Mouse (Mus musculus): ENCODE measurements around the gene Dag1.
A peak's percentile ranks its signal among the peaks of the same experiment; 100 is the strongest.
"Not testable (repeated sequence)": the region's sequence is repeated elsewhere in the genome, so short reads cannot be mapped to it uniquely, and the experiment has no call there.

Dag1 gene

DNA sequence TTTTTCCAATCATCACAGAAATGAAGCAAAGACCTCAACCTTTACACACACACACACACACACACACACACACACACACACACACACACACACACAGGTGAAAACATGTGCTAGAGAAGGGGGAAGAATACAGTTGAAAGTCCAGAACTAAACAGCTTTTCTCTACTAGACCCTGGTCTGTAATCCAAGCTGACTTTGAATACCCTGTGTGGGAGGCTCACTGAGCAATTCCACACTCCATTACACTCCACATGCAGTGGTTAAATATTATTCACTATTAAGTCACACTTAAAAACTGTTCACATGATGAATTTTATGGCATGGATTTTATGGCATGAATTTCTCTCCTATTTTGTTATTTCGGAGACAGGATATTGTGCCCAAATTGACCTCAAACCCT lies 40.1 kb downstream of the Dag1 start:
- DNase-seq (ENCODE audit: low spot score): no peak

DNA sequence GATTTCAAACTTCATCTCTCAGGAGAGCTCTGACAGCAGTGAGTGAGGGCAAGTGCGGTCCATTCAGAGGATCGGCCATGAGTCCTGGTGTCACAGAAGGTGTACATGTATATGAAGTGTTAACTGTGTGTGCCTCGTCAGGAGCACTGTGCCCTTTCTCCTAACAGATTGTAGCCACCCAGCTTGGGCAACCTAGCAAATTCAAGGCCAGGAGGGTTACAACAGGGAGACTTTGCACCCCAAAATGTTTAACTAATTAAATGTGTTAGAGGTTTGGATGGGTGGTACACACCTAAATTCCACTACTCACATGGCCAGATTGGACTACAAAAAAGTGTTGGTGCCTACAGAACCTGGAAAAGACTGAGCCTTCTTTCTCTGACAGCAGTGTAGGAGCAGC lies 42.2 kb downstream of the Dag1 start:
- DNase-seq (ENCODE audit: low spot score): no peak

DNA sequence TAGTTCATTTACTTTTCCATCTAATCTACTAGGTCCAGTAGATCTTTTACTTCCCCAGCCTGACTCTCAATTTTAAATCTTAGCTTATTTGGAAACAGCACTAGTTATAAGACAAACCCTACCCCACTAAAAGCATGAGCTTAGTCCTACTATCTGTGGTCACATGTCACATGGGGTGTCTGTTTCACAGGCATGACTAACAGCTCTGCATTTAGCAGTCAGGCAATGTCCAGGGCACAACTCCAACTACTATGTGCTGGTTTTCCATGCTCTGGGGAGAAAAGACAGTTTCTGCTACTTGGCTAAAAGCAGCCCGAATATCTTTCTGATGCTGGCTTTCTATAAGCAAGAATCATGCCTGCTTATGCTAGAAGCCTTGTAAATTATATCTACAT lies 43.4 kb downstream of the Dag1 start:
- no peak for DNase-seq (ENCODE audit: low spot score)

DNA sequence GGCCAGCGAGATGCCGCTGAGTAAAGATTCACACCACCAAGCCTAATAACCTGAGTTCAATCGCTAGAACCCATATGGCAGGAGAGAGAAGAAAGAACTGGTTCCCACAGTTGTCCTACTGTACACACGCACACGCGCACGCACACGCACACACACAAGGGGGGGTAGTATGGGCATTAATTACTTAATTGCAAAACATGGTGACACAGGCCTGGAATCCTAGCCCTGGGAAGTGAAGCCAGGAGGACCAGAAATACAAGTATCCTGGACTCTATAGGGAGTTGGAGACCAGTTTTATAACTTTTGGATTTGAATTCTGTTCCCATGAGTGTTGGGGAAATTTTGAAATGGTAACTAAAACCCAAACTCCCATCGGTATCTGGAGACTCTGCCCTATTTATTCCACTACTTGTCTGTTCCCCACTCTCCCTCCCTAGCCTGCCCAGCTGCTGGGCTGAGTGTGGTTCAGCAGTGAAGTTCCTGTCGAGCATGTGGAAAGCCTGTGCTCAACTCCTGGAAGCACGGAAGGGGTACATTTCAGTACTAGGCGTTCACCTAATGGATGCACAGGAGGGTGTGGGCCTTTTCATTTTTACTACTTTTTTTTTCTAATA lies 43.9 kb downstream of the Dag1 start:
- DNase-seq (ENCODE audit: low spot score): no peak

DNA sequence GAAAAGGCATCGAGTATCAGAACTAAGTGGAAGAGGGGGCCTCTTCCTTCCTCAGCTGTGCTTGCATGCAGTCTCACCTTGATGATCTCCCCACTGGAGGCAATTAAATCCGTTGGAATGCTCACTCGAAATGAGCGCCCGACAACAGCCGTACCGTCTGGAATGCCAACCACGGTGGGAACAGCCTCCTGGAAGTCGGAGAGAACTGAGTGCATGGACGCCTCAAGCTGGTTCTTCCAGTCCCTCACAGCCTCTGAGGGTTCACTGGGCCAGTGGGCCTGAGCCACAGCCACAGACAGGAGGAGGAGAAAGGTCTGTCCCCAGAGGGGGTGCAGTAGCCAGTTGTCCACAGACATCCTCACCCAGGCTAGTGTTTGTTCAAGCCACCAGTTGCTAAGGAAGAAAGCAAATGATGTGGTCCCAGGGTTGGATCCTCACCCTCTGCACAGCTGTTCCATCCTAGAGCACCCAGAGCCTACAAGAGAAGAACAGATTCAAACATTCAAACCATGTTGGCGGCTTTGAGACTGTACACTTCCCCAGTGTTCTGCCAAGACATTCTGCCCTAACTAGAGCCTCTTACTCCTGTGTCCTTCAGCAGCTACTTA lies 45.7 kb downstream of the Dag1 start:
- no peak for DNase-seq (ENCODE audit: low spot score)

DNA sequence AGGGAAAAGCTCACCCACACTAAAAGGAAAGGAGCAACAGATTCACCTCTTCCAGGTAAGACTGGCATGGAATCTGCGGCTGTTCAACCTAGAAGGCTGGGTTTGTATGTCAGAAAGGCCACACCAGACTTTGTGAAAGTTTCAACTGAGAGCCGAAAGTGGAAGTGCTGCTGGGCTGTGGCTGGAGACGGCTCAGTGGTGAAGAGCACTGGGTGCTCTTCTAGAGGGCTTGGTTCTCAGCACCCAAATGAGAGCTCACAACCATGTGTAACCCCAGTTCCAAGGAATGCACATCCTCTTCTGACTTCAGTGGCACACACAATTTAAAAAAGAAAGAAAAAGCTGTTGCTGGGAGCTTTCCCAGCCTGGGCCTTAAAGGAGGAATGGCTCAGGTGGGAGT lies 46.4 kb downstream of the Dag1 start:
- DNase-seq (ENCODE audit: low spot score): no peak

DNA sequence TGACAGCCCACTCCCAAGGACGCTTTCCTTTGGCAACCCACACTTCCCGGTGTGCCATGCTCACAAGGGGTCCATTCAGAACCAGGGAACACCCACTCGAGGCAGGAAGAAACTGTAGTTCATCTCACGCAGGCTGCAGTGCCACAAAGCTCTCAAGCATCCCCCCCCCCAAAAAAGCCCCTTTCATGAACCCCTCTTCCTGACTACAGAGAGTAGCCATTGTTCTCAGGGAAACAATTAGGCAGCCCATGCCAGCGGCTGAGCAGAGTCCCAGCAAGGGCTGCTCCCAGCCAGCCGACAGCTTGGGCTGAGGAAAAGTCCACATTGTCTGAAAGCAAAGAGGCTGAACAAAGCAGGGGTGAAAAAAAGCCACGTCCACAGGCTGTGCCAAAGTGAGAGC lies 50.7 kb downstream of the Dag1 start:
- DNase-seq (ENCODE audit: low spot score): peak; percentile 67

DNA sequence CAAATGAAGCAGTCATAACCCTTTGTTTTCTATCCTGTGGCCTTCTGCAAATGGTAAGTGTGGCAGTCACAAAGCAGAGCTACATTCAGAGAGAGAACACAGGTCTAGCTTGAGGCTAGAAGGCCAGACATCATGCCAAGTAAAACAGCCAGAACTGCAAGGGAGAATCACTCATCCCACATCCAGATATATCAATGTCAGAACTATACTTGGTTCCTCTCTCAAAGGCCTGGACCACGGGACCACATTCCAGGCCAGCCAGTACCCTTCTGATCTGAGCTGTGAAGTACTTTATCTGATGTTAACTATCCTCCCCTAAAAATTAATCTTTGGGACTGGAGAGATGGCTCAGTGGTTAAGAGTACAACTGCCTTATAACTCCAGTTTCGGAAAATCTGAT lies 51.3 kb downstream of the Dag1 start:
- no peak for DNase-seq (ENCODE audit: low spot score)

DNA sequence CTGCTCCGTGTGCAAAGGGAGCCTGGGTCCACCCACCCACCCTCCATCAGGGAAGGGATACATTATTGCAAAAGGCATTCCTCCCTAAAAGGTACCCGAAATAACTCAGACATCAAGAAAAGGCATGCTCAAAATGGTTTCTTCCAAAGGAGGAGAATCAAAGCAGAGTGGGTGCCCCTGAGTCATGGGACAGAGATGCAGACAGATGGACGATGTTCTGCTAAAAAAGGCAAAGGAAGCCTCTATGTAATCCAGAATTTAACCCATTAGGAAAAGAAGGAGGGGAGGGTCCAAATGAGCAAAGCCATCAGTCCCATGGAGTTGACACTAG lies 58.2 kb downstream of the Dag1 start:
- no peak for DNase-seq (ENCODE audit: low spot score)

DNA sequence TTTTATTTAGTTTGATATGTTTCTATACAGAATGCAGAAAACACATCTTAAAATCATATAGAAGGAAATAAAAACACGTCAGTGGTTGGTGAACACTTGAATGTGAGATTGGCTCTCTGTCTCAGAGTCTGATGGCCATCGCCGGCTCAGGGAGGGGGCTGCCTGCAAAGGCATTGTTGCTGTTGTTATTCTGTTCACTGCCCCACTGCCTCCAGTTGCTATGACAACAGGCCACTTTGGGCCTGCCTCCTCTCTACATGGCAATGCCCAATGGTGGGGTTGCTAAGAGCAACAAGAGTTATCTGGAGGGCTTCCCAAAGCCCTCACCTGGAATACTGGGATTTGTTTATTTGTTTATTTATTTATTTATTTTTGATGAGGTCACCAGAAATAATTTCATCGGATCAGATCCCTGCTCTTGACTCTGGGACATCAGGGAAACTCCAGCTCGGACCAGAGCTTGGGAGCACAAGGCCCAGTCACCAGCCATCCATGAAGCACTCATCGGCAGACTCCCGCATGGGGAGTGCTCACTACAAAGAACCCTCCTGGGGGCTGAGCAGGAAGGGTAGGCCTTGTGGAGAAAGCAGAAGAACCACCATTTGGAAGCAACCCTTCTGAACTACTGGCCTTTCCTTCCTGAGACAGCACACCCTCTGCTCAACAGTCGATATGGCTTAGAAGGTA lies 58.7 kb downstream of the Dag1 start:
- peak; percentile 68 for DNase-seq (ENCODE audit: low spot score)

DNA sequence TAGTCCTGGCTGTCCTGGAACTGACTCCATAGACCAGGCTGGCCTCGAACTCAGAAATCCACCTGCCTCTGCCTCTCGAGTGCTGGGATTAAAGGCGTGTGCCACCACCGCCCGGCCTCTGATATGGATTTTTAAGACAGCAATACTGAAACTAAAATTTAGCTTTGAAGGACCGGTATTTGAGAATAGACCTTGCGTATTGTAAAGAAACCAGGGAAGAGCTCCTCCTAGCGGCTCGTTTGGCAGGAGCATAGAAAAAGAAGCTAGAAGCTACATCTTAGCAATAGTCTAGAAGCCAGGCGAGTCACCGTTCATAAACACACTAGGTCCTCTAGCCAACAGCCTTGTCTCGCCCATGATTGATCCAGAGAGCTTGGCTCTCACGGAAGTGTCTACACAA lies 60.7 kb downstream of the Dag1 start:
- DNase-seq (ENCODE audit: low spot score): peak; percentile 82

DNA sequence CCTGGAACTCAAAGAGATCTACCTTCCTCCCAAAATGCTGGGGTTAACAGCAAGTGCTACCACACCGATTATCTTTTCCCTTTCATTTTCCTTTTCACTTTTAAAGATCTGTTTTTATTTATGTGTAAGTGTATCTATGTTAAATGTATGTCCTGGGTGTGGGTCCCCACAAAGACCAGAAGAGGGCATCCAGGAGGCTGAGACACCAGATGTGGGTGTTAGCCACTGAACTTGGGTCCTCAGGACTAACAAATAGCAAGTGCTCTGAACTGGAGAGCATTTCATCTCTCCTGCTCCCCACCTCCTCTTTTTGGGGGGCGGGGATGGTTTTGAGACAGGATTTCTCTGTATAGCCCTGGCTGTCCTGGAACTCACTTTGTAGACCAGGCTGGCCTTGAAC lies 61.6 kb downstream of the Dag1 start:
- DNase-seq (ENCODE audit: low spot score): no peak

DNA sequence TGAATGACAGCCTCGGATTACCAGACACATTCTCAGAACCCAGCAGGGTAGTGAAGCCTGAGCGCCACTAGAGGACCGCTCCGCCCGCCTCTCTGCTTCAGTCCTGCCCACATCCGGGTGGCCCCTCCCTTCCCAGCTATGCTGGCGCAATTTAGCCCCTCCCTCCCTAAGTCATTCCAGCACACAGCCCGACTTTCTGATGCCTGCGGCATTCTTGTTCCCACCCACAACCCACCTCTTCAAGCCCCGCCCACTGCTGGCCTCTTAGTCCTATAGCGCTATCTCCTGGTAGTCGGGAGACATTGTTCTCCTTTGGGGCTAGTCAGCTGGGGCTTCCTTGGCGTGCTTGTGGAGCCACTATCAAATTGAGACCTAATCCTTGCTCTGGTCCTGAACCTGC lies 62.6 kb downstream of the Dag1 start:
- peak; percentile 99 for DNase-seq (ENCODE audit: low spot score)

DNA sequence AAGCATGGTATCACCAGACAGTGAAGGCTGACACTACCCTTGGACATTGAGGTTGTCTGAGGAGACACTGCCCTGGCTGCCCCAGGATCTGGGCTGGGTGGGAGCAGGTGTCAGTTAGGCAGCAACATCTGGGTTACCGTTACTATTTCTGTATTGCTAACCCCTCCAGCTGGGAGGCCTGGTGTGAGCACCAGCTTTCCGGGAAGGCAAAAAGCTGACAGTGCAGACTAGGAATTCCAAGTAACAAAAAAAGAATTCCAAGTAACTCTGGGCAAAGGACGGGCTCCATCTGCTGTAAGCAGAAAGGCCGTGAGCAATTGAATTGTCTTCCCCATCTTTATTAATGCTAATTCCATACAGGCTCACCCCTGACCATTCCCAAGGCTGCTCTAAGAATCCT lies 65.1 kb downstream of the Dag1 start:
- no peak for DNase-seq (ENCODE audit: low spot score)

DNA sequence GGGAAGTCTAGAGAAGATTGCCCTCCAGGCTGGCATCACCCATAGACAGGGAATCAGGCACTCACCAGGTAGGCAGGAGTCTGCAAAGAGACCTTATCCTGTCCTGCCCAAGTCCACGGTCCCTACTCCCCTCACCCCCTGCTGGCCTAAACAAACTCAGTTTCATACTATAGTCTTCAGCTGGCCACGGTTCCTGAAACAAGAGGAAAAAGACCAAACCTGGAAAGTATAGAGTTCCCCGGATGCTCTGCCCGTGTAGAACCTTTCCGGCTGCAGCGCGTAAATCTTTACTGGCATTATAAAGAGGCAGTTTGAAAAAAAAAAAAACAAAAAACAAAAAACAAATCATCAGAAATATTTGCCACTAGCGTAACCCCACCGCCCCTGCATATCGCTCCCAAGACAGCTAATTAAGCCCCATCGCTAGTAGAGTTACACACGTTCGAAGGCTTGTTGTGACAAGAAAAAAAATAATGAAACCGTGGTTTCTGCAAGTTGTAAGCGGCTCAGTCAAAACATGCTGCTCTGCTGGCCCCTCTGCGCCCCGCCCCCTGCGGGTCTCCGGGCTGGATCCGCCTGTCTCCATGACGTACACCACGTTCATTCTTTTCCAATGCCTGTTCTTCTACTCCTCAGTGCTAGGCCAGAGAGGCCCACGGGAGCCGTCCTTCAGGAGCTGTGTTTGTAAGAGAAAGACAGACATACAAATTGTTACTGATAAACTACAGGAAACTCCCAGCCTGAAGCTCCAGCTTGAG lies 66.7 kb downstream of the Dag1 start:
- peak; percentile 58 for DNase-seq (ENCODE audit: low spot score)

DNA sequence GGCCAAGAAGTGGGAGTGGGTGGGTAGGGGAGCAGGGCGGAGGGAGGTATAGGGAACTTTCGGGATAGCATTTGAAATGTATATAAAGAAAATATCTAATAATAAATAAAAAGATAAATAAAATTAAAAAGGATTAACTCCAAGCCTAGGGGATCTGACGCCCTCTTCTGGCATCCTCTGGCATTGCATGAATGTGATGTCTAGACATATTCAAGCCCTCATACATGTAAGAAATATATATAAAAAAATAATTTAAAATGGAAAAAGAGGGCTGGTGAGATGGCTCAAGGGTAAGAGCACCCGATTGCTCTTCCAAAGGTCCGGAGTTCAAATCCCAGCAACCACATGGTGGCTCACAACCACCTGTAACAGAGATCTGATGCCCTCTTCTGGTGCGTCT lies 67.5 kb downstream of the Dag1 start:
- not testable (repeated sequence) for DNase-seq (ENCODE audit: low spot score)

DNA sequence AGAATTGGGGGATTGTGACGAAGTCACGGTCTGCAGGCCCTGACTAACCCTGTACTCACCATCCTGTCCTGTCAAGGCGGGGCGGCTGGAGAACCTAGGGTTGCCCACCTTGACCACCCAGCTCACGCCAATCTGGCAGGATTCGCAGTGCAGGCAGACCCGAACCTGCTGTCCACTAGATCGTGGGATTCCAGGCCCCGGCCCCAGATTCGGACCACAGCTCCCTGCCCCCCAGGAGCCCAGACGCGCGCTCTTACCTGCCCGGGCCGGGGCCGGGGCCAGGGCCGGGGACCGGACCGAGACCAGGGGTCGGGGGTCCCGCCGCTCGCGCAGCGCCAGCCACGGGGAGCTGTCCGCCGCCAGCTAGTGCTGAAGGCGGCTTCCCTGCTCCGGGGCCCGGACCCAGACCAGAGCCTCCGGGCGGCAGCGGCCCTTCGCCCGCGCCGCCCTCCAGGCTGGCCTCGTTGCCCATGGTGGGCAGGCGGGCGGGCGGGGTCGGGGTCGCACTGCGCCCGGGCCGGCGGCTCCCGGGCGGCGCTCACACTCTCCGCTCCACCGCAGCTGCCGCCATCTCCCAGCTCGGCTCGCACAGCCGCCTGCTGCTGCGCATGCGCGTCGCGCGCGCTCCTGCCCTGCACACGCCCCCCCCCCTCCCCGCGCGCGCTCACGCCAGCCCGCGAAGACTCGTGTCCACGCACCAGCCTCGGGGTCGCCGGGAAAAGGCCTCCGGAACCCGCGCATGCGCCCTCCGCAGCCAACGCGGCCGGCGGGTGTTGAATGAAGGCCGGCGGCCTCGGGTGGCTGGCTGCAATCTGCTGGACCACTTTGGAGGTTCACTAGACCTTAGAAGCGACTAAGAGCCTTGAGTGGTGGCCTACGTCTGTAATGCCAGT lies 73.7 kb downstream of the Dag1 start, which contains the start of gene Bsn:
Bsn (minus strand) TSS at position 598 of the 893 bp plus-strand sequence.
- DNase-seq (ENCODE audit: low spot score): peak; percentile 85

DNA sequence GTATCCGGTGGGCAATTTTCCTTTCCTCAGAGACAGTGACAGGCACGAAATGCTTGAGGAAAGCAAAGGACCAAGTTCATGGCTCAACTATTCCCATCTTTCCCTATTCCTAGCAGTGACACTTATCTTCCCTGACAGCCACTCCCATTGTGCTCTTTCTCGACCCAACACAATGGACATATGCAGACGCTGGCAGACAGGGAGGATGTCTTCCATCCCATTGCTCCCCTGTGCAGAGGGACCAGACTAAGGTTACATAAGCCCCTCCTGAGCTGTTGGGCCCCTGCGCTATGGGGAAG lies 74.3 kb downstream of the Dag1 start:
- DNase-seq (ENCODE audit: low spot score): no peak

DNA sequence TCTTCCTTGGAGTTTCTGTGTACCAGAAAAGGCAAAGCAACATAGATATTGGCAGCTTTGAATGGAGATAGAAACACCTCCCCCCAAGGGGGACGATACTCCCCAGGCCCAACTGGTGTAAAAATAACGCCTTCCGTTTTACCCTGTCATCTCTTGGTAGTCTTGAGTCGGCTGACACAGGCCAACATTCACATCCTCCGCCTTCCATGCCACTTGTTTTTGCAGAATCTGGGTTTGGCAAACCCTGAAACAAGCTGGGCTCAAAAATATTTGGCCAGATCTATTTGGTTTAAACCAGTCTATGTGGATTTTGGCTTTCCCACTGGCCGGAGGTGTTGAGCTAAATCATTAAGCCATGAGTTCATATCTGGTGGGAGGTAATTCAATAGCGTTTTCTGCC lies 74.7 kb downstream of the Dag1 start:
- no peak for DNase-seq (ENCODE audit: low spot score)

DNA sequence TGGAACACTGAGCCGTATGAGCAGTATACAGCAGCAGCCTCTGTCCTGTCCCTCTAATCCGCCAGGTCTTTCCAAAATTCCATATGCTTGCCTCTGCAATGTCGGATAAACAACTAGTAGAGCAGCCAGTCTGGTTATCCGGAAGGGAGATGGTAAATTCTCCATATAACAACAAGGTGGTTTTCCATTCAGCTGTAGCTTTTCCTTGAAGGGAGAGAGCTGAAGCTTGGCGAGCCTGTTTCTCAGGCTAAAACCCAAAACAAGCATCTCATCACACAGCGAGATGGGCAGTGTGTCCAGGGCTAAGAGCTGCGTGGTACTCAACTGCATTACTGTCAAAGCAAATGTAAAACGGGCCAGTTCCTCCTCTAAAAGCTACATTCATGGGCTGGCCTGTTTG lies 75.2 kb downstream of the Dag1 start:
- DNase-seq (ENCODE audit: low spot score): no peak

DNA sequence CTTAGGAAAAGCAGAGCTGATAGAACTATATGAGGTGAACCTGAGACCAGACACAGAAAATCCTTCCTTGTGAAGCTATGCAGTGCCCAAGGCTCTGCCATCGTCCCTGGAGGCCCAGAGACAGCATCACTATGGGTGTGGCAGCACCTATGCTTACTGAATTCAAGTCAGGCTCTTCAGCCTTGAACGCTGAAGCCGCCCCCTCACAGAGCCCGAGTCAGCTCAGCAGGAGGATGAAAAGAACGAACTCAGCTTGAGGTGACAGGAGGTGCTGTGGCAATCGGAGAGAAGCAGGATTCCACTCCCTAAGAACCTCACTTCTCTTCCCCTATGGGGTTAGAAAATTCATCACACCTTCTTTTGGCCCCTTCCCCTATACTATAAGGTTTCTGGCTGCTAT lies 76.1 kb downstream of the Dag1 start:
- no peak for DNase-seq (ENCODE audit: low spot score)

DNA sequence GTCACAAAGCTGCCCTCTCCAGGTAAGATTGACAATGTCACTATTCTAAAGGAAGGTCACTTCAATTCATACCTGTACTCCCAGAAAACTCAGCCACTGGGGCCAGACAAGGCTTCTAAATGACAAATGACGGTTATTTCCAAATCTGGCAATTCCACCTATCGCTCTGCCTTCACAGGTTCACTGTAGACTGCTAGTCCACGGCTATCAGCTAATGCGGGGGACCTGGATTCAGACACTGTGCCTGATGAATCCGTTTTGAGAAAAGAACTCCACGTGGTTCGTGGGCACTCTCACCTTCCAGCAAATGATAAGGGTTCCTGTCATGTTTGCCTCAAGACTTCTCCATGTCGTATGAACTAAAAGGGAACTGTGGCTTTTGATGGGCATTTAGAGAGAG lies 78.0 kb downstream of the Dag1 start:
- no peak for DNase-seq (ENCODE audit: low spot score)

All from embryo, embryonic 10.5 days (tissue).